Mouse (Mus musculus) hindbrain, embryonic 15.5 days (tissue): ENCODE data around the gene Taf15. TPM values are rescaled to one million over a fixed set of nuclear protein-coding genes. Genes with fewer than 3 reads are reported as not detected.
A peak's percentile ranks its signal among the peaks of the same experiment; 100 is the strongest.

Experiments
- ATAC-seq: fragments of 200-750 bp; cut with Nextera tagmentation; 2 replicates; pipeline ENCODE4 v1.8.0; 2017; ENCODE audit warnings: low read depth, moderate number of reproducible peaks, moderate TSS enrichment; ENCODE audit not compliant: low FRiP score
- H3K27ac ChIP-seq: fragments of 300-500 bp; sonication (generic); replicated peaks from 2 replicates; pipeline ENCODE4 v1.5.1; 2015; ENCODE audit warnings: mild to moderate bottlenecking, inconsistent platforms
- H3K27me3 ChIP-seq: fragments of 300-500 bp; sonication (generic); 2 replicates; pipeline ENCODE4 v1.6.1; 2015; ENCODE audit warnings: control low read depth, inconsistent platforms
- H3K36me3 ChIP-seq: fragments of 300-500 bp; sonication (generic); 2 replicates; pipeline ENCODE4 v1.6.1; 2015; ENCODE audit warnings: control low read depth, inconsistent platforms
- H3K4me1 ChIP-seq: fragments of 300-500 bp; sonication (generic); replicated peaks from 2 replicates; pipeline ENCODE4 v1.6.1; 2015; ENCODE audit warnings: control low read depth, inconsistent platforms
- H3K4me2 ChIP-seq: fragments of 300-500 bp; sonication (generic); 2 replicates; pipeline ENCODE4 v1.6.1; 2015; ENCODE audit warnings: moderate library complexity, mild to moderate bottlenecking, inconsistent platforms
- H3K4me3 ChIP-seq: fragments of 300-500 bp; sonication (generic); 2 replicates; pipeline ENCODE4 v1.5.1; 2015; ENCODE audit warnings: mild to moderate bottlenecking, inconsistent platforms
- H3K9ac ChIP-seq: fragments of 300-500 bp; sonication (generic); 2 replicates; pipeline ENCODE4 v1.6.1; 2015; ENCODE audit warnings: inconsistent platforms
- H3K9me3 ChIP-seq: fragments of 300-500 bp; sonication (generic); 2 replicates; pipeline ENCODE4 v1.6.1; 2016; ENCODE audit warnings: control low read depth, inconsistent platforms
- WGBS: fragments of 180-500 bp; shearing (Covaris S2); methylation state at CpG from one replicate; pipeline ENCODE4 v1.1.7; 2015; 5-methylcytosine and 5-hydroxymethylcytosine counted together
- polyA plus RNA-seq: library from polyadenylated mRNA; unstranded; fragments of >200 nt; fragmentation: Nextera tagmentation; extraction: Ambion mirVana; gene quantifications from 2 replicates; pipeline ENCODE4 v1.2.1, GENCODE M21; 2015

Taf15 gene
- polyA plus RNA-seq, result 9.9 and 12.2 TPM in 2 replicates

- peak; percentile 98 for ATAC-seq
- H3K4me3 ChIP-seq, result peak within 1 kb of the TSS; percentile 88
- peak within 1 kb of the TSS; percentile 81 for H3K4me2 ChIP-seq
- H3K36me3 ChIP-seq, result no peaks in the 10 kb centered on the region
- no peaks in the 10 kb centered on the region for H3K9me3 ChIP-seq
- H3K4me1 ChIP-seq, result peaks cover 25% of the 10 kb centered on the region
- under 1% methylated on average over 65 of the region's 66 CpGs for WGBS
- H3K27me3 ChIP-seq, result peaks cover 5% of the 10 kb centered on the region; the same call in 1 of the 2 replicates
- peak within 1 kb of the TSS; percentile 84 for H3K9ac ChIP-seq
- H3K27ac ChIP-seq, result peak within 1 kb of the TSS; percentile 96
Measured at GRCm38 (mm10) chr11:83472324-83473234, at the start of gene Taf15. Gene Taf15 (plus strand): TSS chr11:83473086.

GRCm38 (mm10) chr11:83424681-83425080 is 48.2 kb upstream of the Taf15 start:
- Histone ChIP-seq H3K36me3 (no peaks in the 10 kb centered on the region), H3K4me1 (no peaks in the 10 kb centered on the region), H3K4me2 (no peak overlapping the region), H3K4me3 (no peak overlapping the region), H3K27me3 (peaks cover 17% of the 10 kb centered on the region), H3K9ac (no peak overlapping the region), H3K9me3 (no peaks in the 10 kb centered on the region), H3K27ac (no peak overlapping the region)
- WGBS, result 7% methylated on average over 8 of the region's 8 CpGs
- peak; percentile 71; the same call in 1 of the 2 replicates for ATAC-seq

GRCm38 (mm10) chr11:83426964-83427363 is 45.9 kb upstream of the Taf15 start:
- Histone ChIP-seq H3K9me3 (no peaks in the 10 kb centered on the region), H3K9ac (no peak overlapping the region), H3K27me3 (0 out of 2 replicates have a peak, but pooled peaks cover 9% of the 10 kb centered on the region), H3K4me2 (peak overlapping the region; percentile 34; the same call in 1 of the 2 replicates), H3K27ac (no peak overlapping the region), H3K36me3 (no peaks in the 10 kb centered on the region), H3K4me3 (peak overlapping the region; percentile 19; the same call in 1 of the 2 replicates), H3K4me1 (no peaks in the 10 kb centered on the region)
- whole genome bisulfite sequencing, result 40% methylated on average over 17 of the region's 17 CpGs
- 0 out of 2 replicates have a peak, but pooled peaks have one; percentile 27 for ATAC-seq

GRCm38 (mm10) chr11:83429355-83429754 is 43.5 kb upstream of the Taf15 start, which contains the start of gene Gas2l2:
Gene Gas2l2 (minus strand): TSS chr11:83429455.
- H3K4me1 ChIP-seq, result no peaks in the 10 kb centered on the region
- peak within 1 kb of the TSS; percentile 9; the same call in 1 of the 2 replicates for H3K4me2 ChIP-seq
- H3K4me3 ChIP-seq, result no peak within 1 kb of the TSS
- no peaks in the 10 kb centered on the region for H3K9me3 ChIP-seq
- H3K27ac ChIP-seq, result no peak within 1 kb of the TSS
- WGBS, result 53% methylated on average over 5 of the region's 5 CpGs
- 0 out of 2 replicates have a peak, but pooled peaks cover 9% of the 10 kb centered on the region for H3K27me3 ChIP-seq
- no peak within 1 kb of the TSS for H3K9ac ChIP-seq
- H3K36me3 ChIP-seq, result no peaks in the 10 kb centered on the region
- ATAC-seq, result no peak

GRCm38 (mm10) chr11:83432533-83432932 is 40.4 kb upstream of the Taf15 start:
- whole genome bisulfite sequencing, result 76% methylated on average over 2 of the region's 2 CpGs
- Histone ChIP-seq H3K9me3 (no peaks in the 10 kb centered on the region), H3K27ac (no peak overlapping the region), H3K36me3 (no peaks in the 10 kb centered on the region), H3K4me1 (no peaks in the 10 kb centered on the region), H3K9ac (no peak overlapping the region), H3K4me2 (no peak overlapping the region), H3K4me3 (no peak overlapping the region), H3K27me3 (0 out of 2 replicates have a peak, but pooled peaks cover 2% of the 10 kb centered on the region)
- ATAC-seq, result no peak

GRCm38 (mm10) chr11:83437377-83437776 is 35.5 kb upstream of the Taf15 start, which contains the start of gene 1700020L24Rik:
Gene 1700020L24Rik (plus strand): TSS chr11:83437677.
- H3K36me3 ChIP-seq, result no peaks in the 10 kb centered on the region
- WGBS, result 95% methylated on average over 1 of the region's 1 CpGs
- no peak for ATAC-seq

GRCm38 (mm10) chr11:83439426-83440060 is 33.3 kb upstream of the Taf15 start:
- no peaks in the 10 kb centered on the region for H3K9me3 ChIP-seq
- H3K4me3 ChIP-seq, result peak overlapping the region; percentile 71
- no peak overlapping the region for H3K27ac ChIP-seq
- peaks cover 30% of the 10 kb centered on the region for H3K27me3 ChIP-seq
- whole genome bisulfite sequencing, result 31% methylated on average over 11 of the region's 11 CpGs
- no peaks in the 10 kb centered on the region for H3K36me3 ChIP-seq
- ATAC-seq, result no peak
- H3K4me1 ChIP-seq, result peaks cover 13% of the 10 kb centered on the region
- H3K4me2 ChIP-seq, result peak overlapping the region; percentile 93
- H3K9ac ChIP-seq, result 0 out of 2 replicates have a peak overlapping the region, but pooled peaks have one; percentile 61

More at GRCm38 (mm10) chr11:83437377-83437776, 35.5 kb upstream of the Taf15 start, which contains the start of gene 1700020L24Rik:
- peaks cover 10% of the 10 kb centered on the region for H3K27me3 ChIP-seq
- no peaks in the 10 kb centered on the region for H3K9me3 ChIP-seq
- peaks cover 6% of the 10 kb centered on the region for H3K4me1 ChIP-seq
- no peak within 1 kb of the TSS for H3K9ac ChIP-seq
- no peak within 1 kb of the TSS for H3K27ac ChIP-seq
- no peak within 1 kb of the TSS for H3K4me3 ChIP-seq
- no peak within 1 kb of the TSS for H3K4me2 ChIP-seq

GRCm38 (mm10) chr11:83440081-83441064 is 32.5 kb upstream of the Taf15 start:
- ATAC-seq, result peak; percentile 96
- WGBS, result 0% methylated on average over 56 of the region's 75 CpGs
- peak overlapping the region; percentile 61 for H3K9ac ChIP-seq
- peaks cover 38% of the 10 kb centered on the region for H3K27me3 ChIP-seq
- H3K27ac ChIP-seq, result no peak overlapping the region
- peak overlapping the region; percentile 71 for H3K4me3 ChIP-seq
- H3K4me2 ChIP-seq, result peak overlapping the region; percentile 93
- H3K9me3 ChIP-seq, result no peaks in the 10 kb centered on the region
- H3K4me1 ChIP-seq, result peaks cover 18% of the 10 kb centered on the region
- no peaks in the 10 kb centered on the region for H3K36me3 ChIP-seq

- peak overlapping the region; percentile 93 for H3K4me2 ChIP-seq
- H3K4me1 ChIP-seq, result peaks cover 18% of the 10 kb centered on the region
- H3K9me3 ChIP-seq, result no peaks in the 10 kb centered on the region
- H3K27ac ChIP-seq, result no peak overlapping the region
- no peaks in the 10 kb centered on the region for H3K36me3 ChIP-seq
- WGBS, result 32% methylated on average over 7 of the region's 7 CpGs
- peaks cover 42% of the 10 kb centered on the region for H3K27me3 ChIP-seq
- H3K4me3 ChIP-seq, result peak overlapping the region; percentile 71; the same call in 1 of the 2 replicates
- ATAC-seq, result no peak
- no peak overlapping the region for H3K9ac ChIP-seq
Measured at GRCm38 (mm10) chr11:83441235-83441634, 31.7 kb upstream of the Taf15 start.

GRCm38 (mm10) chr11:83442596-83443267 is 30.2 kb upstream of the Taf15 start:
- Histone ChIP-seq H3K4me2 (peak overlapping the region; percentile 55), H3K4me3 (peak overlapping the region; percentile 30), H3K4me1 (peaks cover 18% of the 10 kb centered on the region), H3K27ac (no peak overlapping the region), H3K27me3 (peaks cover 47% of the 10 kb centered on the region), H3K9ac (no peak overlapping the region; the same call in 1 of the 2 replicates), H3K9me3 (no peaks in the 10 kb centered on the region), H3K36me3 (no peaks in the 10 kb centered on the region)
- 12% methylated on average over 29 of the region's 29 CpGs for WGBS
- ATAC-seq, result peak; percentile 40; the same call in 1 of the 2 replicates
